Mouse (Mus musculus): ENCODE results near the gene Ly75.

DNA sequence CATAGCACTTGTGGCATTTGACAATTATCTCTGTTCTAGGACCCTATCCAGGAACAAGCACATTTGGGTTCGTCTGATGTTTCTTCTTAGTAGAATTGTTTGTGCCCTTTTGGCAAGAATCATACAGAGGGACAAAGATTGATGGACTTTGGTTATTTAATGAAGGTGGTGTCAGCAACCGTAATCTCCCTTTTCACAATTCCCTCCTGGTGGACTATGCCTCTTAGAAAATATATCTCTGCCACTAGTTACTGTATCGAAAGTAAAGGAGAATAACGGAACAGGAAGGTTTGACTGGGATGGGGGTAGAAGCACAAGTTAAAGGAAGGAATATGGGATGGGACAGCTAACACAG lies 98.7 kb downstream of the Ly75 start, which contains the start of gene Cd302:
- TF ChIP-seq CTCF (IDR thresholded peaks at IDR 0.05): no peak
- no peak; the same call in 1 of the 2 replicates for TF ChIP-seq EP300 (IDR thresholded peaks at IDR 0.05)

Measured in lung, postnatal 0 days (tissue).